43 mouse cellular contexts compared by ENCODE assay signal in the genomic region with DNA sequence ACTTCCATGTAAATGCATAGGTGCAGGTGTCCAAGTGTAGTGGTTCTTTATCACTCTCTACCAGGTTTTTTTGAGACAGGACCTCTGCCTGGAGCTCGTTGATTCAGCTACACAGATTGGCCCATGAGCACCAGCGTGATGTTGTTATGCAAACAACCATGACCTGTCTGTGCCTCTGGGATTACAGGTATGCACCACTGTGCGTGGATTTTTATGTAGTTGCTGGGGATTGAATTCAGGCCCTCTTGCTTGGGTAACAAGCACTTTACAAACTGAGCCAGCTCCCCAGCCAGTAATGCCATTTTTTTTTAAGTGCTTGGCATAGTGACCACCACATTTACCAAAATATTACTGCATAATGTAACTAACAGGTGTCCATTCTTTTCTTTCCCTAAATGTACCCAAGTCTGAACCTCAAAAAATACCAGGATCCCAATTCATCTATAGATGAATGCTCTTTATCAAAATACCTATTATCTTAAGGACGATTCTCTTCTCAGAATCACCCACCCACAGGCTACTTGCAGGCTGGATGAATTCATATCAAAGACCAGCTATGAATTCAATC. TPM values are rescaled to one million over a fixed set of nuclear protein-coding genes. Genes with fewer than 3 reads are reported as not detected.
"Had no signal": no experiment of that assay in that cellular context is flagged by ENCODE, and none has a peak within 500 bp of the region (broad histone marks: within the 10 kb centered on the region; RNA-seq: fewer than 3 reads in every experiment).

No protein-coding gene starts in this region.

- H3K4me3 ChIP-seq: limb, embryonic 10.5 days; limb, embryonic 12.5 days; limb, embryonic 13.5 days; limb, embryonic 15.5 days; liver, embryonic 12.5 days; liver, embryonic 13.5 days; liver, embryonic 15.5 days; lung, embryonic 15.5 days; megakaryocyte, embryonic 14.5 days; midbrain, embryonic 10.5 days; midbrain, embryonic 12.5 days; midbrain, embryonic 13.5 days; midbrain, embryonic 15.5 days; neural tube, embryonic 12.5 days had no signal

- H3K4me1 ChIP-seq: limb, embryonic 12.5 days; limb, embryonic 13.5 days; limb, embryonic 15.5 days; liver, embryonic 13.5 days; liver, embryonic 15.5 days; lung, embryonic 15.5 days; midbrain, embryonic 10.5 days; midbrain, embryonic 12.5 days; midbrain, embryonic 13.5 days; midbrain, embryonic 15.5 days; neural tube, embryonic 12.5 days had no signal

- H3K36me3 ChIP-seq: limb, embryonic 10.5 days; limb, embryonic 12.5 days; limb, embryonic 13.5 days; limb, embryonic 15.5 days; liver, embryonic 12.5 days; liver, embryonic 13.5 days; liver, embryonic 15.5 days; lung, embryonic 15.5 days; midbrain, embryonic 10.5 days; midbrain, embryonic 12.5 days; midbrain, embryonic 13.5 days; midbrain, embryonic 15.5 days; neural tube, embryonic 12.5 days had no signal

- H3K9ac ChIP-seq: limb, embryonic 12.5 days; limb, embryonic 13.5 days; limb, embryonic 15.5 days; liver, embryonic 12.5 days; liver, embryonic 13.5 days; liver, embryonic 14.5 days; liver, embryonic 15.5 days; liver, postnatal 0 days; lung, embryonic 14.5 days; lung, embryonic 15.5 days; midbrain, embryonic 12.5 days; midbrain, embryonic 13.5 days; midbrain, embryonic 15.5 days; neural tube, embryonic 12.5 days had no signal

- ATAC-seq: liver, embryonic 12.5 days; liver, postnatal 0 days; midbrain, embryonic 13.5 days; midbrain, embryonic 15.5 days; midbrain, embryonic 16.5 days had no signal

- DNase-seq: left cerebral cortex, postnatal 4 days; liver; liver, embryonic 13.5 days; liver, postnatal 0 days; lung, adult 18-20 months; lung, adult 2 months; lung, embryonic 14.5 days; lung, postnatal 10 days; lung, postnatal 14 days; lung, postnatal 36 days; lung, postnatal 4 days; midbrain, embryonic 14.5 days had no signal

- H3K27ac ChIP-seq: limb, embryonic 10.5 days; limb, embryonic 12.5 days; limb, embryonic 13.5 days; limb, embryonic 15.5 days; liver, embryonic 12.5 days; liver, embryonic 13.5 days; liver, embryonic 14.5 days; liver, embryonic 15.5 days; lung, embryonic 15.5 days; macrophage; midbrain, embryonic 10.5 days; midbrain, embryonic 12.5 days; midbrain, embryonic 13.5 days; midbrain, embryonic 15.5 days; neural tube, embryonic 12.5 days had no signal

- H3K9me3 ChIP-seq: limb, embryonic 10.5 days; limb, embryonic 12.5 days; limb, embryonic 13.5 days; limb, embryonic 15.5 days; liver, embryonic 12.5 days; liver, embryonic 13.5 days; liver, embryonic 15.5 days; lung, embryonic 15.5 days; megakaryocyte, embryonic 14.5 days; midbrain, embryonic 10.5 days; midbrain, embryonic 12.5 days; midbrain, embryonic 13.5 days; midbrain, embryonic 15.5 days; neural tube, embryonic 12.5 days had no signal

- H3K27me3 ChIP-seq: limb, embryonic 12.5 days; limb, embryonic 13.5 days; limb, embryonic 15.5 days; liver, embryonic 13.5 days; liver, embryonic 15.5 days; lung, embryonic 15.5 days; midbrain, embryonic 12.5 days; midbrain, embryonic 13.5 days; midbrain, embryonic 15.5 days; neural tube, embryonic 12.5 days had no signal

- H3K4me2 ChIP-seq: limb, embryonic 12.5 days; limb, embryonic 13.5 days; limb, embryonic 15.5 days; liver, embryonic 11.5 days; liver, embryonic 12.5 days; liver, embryonic 13.5 days; liver, embryonic 15.5 days; lung, embryonic 14.5 days; lung, embryonic 15.5 days; midbrain, embryonic 11.5 days; midbrain, embryonic 12.5 days; midbrain, embryonic 13.5 days; midbrain, embryonic 15.5 days; neural tube, embryonic 12.5 days had no signal

RNA-seq across cellular contexts. Expression of a gene that starts 41.0 kb away (rescaled TPM):
- total RNA-seq: left cerebral cortex, adult 8-10 months; left cerebral cortex, postnatal 10 days; left cerebral cortex, postnatal 14 days; left cerebral cortex, postnatal 25 days; left cerebral cortex, postnatal 36 days; left cerebral cortex, postnatal 4 days; liver, adult 2 months; megakaryocyte-erythroid progenitor cell, adult 5-6 weeks; midbrain, postnatal 0 days; monocyte, adult 5-6 weeks had no signal
- polyA plus RNA-seq: limb, embryonic 10.5 days; limb, embryonic 12.5 days; limb, embryonic 13.5 days; limb, embryonic 14.5 days; limb, embryonic 15.5 days; liver, adult 2 months; liver, embryonic 12.5 days; liver, embryonic 15.5 days; liver, embryonic 16.5 days; lung, embryonic 14.5 days; lung, postnatal 0 days; macrophage; midbrain, embryonic 10.5 days; midbrain, embryonic 11.5 days; midbrain, embryonic 12.5 days; midbrain, embryonic 13.5 days; midbrain, embryonic 14.5 days; neural tube, embryonic 11.5 days; neural tube, embryonic 12.5 days had no signal
